Mouse (Mus musculus) testis, adult 2 months (tissue): ENCODE data around the gene Maml2.

ENCODE experiments used
- CTCF ChIP-seq: fragments of 200-500 bp; IDR thresholded peaks from 2 replicates; pipeline ENCODE4 v1.5.1; 2012; ENCODE audit warnings: low read depth, mild to moderate bottlenecking, inconsistent platforms, low read length, moderate library complexity; ENCODE audit not compliant: control insufficient read depth, insufficient read depth, insufficient replicate concordance
- POLR2A ChIP-seq: fragments of 200-500 bp; IDR thresholded peaks from 2 replicates; pipeline ENCODE4 v1.6.1; 2012; ENCODE audit warnings: low read depth, mild to moderate bottlenecking, inconsistent platforms, low read length, moderate library complexity; ENCODE audit not compliant: control insufficient read depth

- TF ChIP-seq POLR2A (no peak), CTCF (no peak)
Observed at GRCm38 (mm10) chr9:13544133-13544532, 246.4 kb downstream of the Maml2 start.
